Mouse (Mus musculus) spleen, postnatal 10 days (tissue): ENCODE results near the gene 2810408A11Rik.
"Not testable (repeated sequence)": the region's sequence is repeated elsewhere in the genome, so short reads cannot be mapped to it uniquely, and the experiment has no call there.

Experiments used
- DNase-seq, 2 experiments: peaks; one replicate each; pipeline ENCODE4 v3.0.0; 2021 to 2022; ENCODE audit warnings: low spot score in 2 of 2

2810408A11Rik gene

GRCm38 (mm10) chr11:69881787-69882670 lies 18.8 kb downstream of the 2810408A11Rik start:
- no peak for DNase-seq

GRCm38 (mm10) chr11:69880853-69881603 lies 19.8 kb downstream of the 2810408A11Rik start, which contains the start of gene Kctd11:
TSS of gene Kctd11 (minus strand) at chr11:69881406.
- DNase-seq = peak; percentile 77 to 85

- peak; percentile 74 to 83 for DNase-seq
These were observed 20.3 kb downstream of the 2810408A11Rik start for GRCm38 (mm10) chr11:69880506-69880852.

GRCm38 (mm10) chr11:69879711-69880110 lies 21.1 kb downstream of the 2810408A11Rik start:
- DNase-seq = no peak

- no peak for DNase-seq
These were observed 21.8 kb downstream of the 2810408A11Rik start for GRCm38 (mm10) chr11:69878952-69879351.

GRCm38 (mm10) chr11:69878399-69878798 lies 22.4 kb downstream of the 2810408A11Rik start:
- no peak for DNase-seq

GRCm38 (mm10) chr11:69877878-69878277 lies 22.9 kb downstream of the 2810408A11Rik start, which contains the start of gene Tmem95:
TSS of gene Tmem95 (minus strand) at chr11:69878018.
- no peak for DNase-seq

- DNase-seq = peak; percentile 90 to 94
These were observed 23.9 kb downstream of the 2810408A11Rik start for GRCm38 (mm10) chr11:69876867-69877266.

DNA sequence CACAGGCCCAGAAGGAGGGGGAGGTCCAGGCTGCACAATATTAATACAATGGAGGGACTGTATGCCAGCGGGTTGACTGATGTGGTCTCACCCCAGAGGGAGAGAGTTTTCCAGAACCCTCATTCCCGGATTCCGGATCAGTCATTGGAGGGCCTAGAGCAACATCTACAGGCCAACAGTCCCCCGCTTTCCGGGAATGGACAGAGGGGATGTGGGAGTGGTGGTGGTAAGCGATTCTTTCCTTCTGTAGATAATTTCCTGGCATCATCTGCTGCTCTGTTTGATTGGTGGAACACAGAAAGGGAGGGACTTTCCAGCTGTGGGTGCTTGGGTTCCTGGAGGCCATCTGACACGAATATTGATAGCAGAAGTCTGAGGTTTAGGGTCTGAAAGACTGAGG lies 24.6 kb downstream of the 2810408A11Rik start:
- no peak for DNase-seq

DNA sequence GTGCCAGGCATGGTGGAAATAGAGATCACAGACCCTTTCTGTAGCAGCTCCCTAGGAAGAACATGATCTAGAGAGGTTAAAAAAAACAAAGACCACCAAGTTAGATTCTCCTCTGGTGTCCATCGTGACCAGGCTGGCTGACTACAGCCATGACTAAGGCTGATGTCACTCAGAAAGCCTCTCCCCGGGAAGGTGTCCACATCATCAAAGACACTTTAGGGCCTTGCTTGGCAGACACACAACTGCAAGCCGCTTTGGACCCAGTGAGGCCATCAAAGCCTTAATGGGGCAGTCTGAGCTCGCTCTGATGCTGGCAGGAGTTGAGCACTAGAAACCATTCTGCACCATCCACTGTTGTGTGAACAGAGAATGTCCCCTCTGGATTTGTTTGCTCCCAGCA lies 28.3 kb downstream of the 2810408A11Rik start:
- no peak for DNase-seq

DNA sequence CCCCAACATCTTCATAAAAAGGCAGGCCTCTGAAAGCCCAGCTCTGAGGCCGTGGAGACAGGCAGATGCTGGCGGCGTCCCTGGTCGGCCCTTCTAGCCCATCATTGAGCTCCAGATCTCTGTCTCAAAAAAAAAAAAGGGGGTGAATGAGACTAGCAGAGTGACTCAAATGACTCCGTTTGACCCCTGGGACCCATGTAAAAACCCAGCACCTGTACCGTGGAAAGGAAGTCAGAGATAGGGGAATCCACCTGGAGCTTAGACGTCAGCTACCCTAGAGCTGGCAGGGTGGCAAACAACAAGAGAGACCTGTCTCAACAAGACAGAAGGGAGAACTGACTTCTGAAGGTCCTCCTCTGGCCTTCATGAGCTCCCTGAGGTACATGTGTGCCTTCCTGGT lies 29.0 kb downstream of the 2810408A11Rik start:
- DNase-seq = no peak

DNA sequence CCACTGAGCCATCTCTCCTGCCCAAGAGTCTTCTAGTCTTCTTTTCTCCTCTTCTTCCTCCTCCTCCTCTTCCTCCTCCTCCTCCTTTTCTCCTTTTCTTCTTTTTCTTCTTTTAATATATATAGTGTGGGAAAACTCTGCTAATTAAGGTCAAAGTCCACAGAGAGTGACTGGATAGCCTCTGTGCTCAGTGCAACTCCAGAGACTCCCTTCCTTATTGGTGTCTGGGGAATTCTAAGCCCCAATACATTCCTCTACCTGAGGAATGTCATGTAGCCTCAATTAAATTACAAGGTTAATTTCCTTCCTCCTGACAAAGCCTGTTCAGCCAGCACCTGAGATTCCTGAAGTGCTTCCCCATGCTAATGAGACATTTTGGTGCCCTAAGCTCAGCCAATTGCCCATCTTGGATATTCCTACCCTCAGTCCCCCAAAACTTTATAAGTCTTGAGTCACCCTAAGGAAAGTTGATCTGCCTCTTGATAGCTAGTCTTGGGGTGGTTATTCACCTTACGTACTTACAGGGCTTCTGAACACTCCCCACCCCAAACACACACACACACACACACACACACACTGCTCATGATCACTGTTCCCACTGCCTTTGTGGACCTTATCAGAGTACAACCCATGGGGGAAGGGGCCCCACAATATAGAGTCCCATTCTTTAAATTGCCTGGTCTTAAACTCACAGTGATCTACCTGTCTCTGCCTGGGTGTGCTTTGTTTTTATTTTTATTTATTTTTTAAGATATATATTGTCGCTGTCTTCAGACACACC lies 30.3 kb downstream of the 2810408A11Rik start:
- DNase-seq = no peak

DNA sequence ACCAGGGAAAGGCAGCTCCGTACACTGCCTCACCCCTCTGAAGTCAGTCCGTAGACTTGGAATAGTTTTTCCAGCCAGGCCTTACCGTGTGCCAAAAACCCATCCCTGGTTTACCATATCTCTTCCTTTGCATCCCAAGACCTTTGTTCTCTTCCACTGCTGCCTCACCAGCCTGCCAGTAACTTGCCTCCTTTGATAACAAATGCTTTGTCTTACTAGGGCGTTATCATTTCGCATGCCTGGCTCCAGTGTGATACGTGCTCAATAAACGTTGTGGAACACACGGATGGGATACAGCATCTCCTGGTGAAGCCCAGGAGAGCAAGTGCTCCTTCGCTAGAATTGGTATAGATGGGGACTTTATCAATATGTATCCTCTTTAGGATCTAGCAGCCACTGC lies 33.5 kb downstream of the 2810408A11Rik start:
- no peak for DNase-seq

GRCm38 (mm10) chr11:69865561-69865960 lies 35.2 kb downstream of the 2810408A11Rik start:
- no peak for DNase-seq

GRCm38 (mm10) chr11:69864138-69864860 lies 36.5 kb downstream of the 2810408A11Rik start:
- no peak for DNase-seq

- DNase-seq = not testable (repeated sequence)
These were observed 37.1 kb downstream of the 2810408A11Rik start for GRCm38 (mm10) chr11:69863729-69864128.

GRCm38 (mm10) chr11:69858113-69858998 lies 42.4 kb downstream of the 2810408A11Rik start, which contains the start of gene Tnk1:
TSS of gene Tnk1 (minus strand) at chr11:69858730.
- DNase-seq = no peak

- peak; percentile 80 to 84 for DNase-seq
These were observed 45.4 kb downstream of the 2810408A11Rik start for GRCm38 (mm10) chr11:69855347-69855746.

DNA sequence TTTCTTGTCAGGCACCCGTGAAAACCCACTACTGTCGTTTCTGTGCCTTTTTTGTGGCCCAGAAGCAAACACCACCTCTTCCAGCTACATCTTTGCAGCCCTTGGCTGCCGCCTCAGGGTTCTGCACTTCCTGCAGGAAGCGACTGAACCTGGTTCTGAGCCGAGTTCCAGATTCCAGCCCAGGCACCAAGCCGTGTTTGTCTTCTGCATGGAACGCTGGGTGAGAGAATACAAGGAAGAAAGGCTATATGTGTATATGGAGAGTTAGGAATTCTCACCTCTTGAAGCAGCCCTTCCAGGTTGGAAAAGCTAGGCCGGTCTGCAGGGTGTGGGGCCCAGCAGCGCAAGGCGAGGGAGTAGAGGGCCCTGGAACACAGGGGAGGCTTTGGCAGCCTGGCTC lies 46.1 kb downstream of the 2810408A11Rik start:
- DNase-seq = peak; percentile 33 to 60

GRCm38 (mm10) chr11:69853994-69854393 lies 46.8 kb downstream of the 2810408A11Rik start:
- DNase-seq = peak; percentile 87 to 95
